Mouse (Mus musculus) duodenum, adult 2 months (tissue): ENCODE measurements around the gene Nrip3. TPM values are rescaled to one million over a fixed set of nuclear protein-coding genes. Genes with fewer than 3 reads are reported as not detected.

Experiments
- polyA plus RNA-seq: library from polyadenylated mRNA; depleted of rRNA; stranded (reverse); fragments of >200 nt; gene quantifications from 2 replicates; pipeline ENCODE4 v1.2.3, GENCODE M21; 2012; ENCODE audit warnings: low replicate concordance; rRNA removed

Nrip3 gene
- polyA plus RNA-seq: 0.04 TPM in 1 of 2 replicates, not detected in the other

GRCm38 (mm10) chr7:109781470-109782203, at the start of gene Nrip3:
TSS of gene Nrip3 (minus strand) at chr7:109782025.

DNA sequence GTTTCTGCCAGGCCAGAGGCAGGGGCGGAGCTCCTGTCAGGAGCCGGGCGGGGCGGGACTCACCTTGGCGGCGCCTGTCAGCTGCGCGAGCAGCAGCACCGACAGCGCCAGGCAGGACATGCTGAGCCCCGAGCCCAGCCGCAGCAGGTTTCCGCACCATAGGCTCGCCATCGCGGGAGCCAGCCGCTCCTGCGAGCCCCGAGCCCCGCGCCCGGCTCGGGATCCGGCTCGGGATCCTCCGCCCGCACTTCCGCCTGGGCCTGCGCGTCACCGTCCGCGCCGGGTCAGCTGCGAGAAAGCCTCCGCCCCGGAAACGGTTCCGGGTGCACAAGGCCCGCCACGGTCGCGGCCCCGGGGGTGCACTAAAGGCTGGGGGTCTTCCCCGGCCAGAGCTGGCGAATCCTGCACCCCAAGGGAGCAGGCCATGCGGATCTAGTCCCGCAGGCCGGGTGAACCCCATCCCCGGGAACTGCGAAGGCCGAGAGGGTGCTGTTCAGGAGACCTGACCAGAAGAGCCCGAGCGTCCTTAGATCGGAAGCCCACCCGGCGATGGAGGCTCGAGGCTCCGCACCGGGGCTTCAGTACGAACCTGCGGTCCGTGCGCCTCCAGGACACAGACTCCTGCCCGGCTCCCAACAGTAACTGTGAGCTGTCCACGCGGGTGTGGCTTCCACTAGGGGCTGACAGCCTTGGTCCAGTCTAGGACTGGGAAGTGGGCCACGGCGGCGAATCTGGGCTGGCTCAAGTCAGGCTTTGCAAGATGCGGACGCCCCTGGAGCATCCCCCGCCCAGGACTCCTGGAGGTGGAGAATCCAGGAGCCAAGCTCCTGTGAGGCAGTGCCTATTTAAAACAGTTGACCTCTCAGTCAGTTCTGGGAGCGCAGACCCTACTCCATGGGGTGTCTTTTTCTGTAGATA, 29.6 kb downstream of the Nrip3 start, which contains the start of gene Tmem9b:
Tmem9b (minus strand) TSS at position 868 of the 918 bp plus-strand sequence.

DNA sequence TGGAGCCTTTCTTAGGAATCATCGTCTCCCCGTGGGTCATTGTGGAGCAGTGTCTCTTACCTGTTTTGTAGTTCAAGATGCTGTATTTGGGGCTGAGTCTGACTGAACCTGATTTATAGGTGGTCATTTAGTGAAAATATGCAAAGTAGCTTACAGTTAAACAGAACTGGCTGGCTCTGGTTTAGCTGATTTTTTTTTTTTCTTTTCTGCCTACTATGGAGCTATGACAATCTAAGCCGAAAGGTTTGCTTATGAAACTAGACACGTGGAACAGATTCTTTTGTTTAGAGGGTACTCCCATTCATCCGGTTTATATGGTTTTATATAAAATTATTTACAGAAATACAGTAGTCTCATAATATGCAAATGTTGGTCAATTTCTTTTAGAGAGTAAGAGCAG, 50.2 kb downstream of the Nrip3 start, which contains the start of gene Ascl3:
Ascl3 (minus strand) TSS at position 101 of the 400 bp plus-strand sequence.

DNA sequence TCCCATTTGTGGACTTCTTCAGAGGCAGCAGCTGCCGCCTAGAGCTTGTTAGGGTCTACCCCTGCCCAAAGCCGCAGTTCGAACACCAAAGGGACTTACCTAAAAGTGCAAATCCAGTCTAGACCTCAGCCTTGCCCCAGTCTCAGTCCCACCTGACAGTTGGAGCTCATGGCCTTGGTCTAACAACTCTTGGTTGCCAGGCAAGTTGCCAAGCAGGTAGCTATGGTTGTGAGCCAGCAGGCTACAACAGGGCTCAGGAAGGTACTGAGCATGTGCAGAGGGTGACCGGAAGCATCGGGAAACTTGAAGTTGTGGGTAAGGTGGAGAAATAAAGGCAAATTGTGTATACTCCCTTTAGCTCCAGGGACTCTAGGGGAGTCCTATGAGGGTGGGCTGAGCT, 58.1 kb downstream of the Nrip3 start, which contains the start of gene BC051019:
BC051019 (minus strand) TSS at position 154 of the 400 bp plus-strand sequence.

Other genes with a start within 250 kb of the Nrip3 start
- 21.0 and 22.6 TPM in 2 replicates for gene St5, start 78.4 kb downstream of the Nrip3 start, polyA plus RNA-seq
- gene Akip1, start 78.3 kb downstream of the Nrip3 start, polyA plus RNA-seq: 1.8 and 3.2 TPM in 2 replicates
- 0.09 and 0.18 TPM in 2 replicates for gene BC051019, start 58.2 kb downstream of the Nrip3 start, polyA plus RNA-seq
- gene Ascl3, start 50.3 kb downstream of the Nrip3 start, polyA plus RNA-seq: not detected in 2 replicates
- 22.1 and 52.1 TPM in 2 replicates for gene Tmem9b, start 29.1 kb downstream of the Nrip3 start, polyA plus RNA-seq
- 0.82 and 0.84 TPM in 2 replicates for gene Scube2, start 83.7 kb upstream of the Nrip3 start, polyA plus RNA-seq
- 10.5 and 12.1 TPM in 2 replicates for gene Dennd5a, start 178.4 kb upstream of the Nrip3 start, polyA plus RNA-seq
- gene Tmem41b, start 204.9 kb upstream of the Nrip3 start, polyA plus RNA-seq: 20.6 and 21.4 TPM in 2 replicates
- gene Ipo7, start 236.2 kb upstream of the Nrip3 start, polyA plus RNA-seq: 5.2 and 18.6 TPM in 2 replicates